Mouse (Mus musculus): ENCODE results near the gene Zbtb25. TPM values are rescaled to one million over a fixed set of nuclear protein-coding genes. Genes with fewer than 3 reads are reported as not detected.

The Zbtb25 gene
- total RNA-seq, 2 experiments from 2014 or later, result 4.6 to 19.2 TPM

DNA sequence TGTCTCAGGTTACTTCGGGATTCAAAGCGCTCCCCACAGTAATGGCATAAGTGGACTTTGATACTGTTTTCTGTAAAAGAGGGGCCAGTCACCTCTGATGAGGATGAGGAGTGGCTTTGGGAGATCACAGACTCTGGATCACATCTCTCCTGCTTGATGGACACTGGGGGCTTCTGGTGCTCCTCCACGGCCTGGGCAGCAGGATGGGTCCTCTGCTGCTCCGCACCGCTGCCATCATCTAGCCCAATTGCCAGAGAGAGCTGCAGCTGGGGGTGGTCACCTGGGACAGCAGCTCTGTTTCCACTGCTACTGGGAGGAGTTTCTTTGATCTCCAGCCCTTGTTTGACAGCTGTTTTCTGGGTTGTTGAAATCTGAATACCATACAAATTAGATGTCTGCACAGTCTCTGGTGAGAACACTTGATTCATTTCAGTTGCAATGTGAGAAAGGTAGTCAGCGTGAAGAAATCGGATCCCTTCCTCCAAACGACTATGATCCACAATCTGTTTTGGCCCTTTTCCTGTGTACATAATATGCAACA, 19.7 kb downstream of the Zbtb25 start:
- no peak for ATAC-seq (replicated peaks; ENCODE audit: low FRiP score, poor library complexity, severe bottlenecking)

DNA sequence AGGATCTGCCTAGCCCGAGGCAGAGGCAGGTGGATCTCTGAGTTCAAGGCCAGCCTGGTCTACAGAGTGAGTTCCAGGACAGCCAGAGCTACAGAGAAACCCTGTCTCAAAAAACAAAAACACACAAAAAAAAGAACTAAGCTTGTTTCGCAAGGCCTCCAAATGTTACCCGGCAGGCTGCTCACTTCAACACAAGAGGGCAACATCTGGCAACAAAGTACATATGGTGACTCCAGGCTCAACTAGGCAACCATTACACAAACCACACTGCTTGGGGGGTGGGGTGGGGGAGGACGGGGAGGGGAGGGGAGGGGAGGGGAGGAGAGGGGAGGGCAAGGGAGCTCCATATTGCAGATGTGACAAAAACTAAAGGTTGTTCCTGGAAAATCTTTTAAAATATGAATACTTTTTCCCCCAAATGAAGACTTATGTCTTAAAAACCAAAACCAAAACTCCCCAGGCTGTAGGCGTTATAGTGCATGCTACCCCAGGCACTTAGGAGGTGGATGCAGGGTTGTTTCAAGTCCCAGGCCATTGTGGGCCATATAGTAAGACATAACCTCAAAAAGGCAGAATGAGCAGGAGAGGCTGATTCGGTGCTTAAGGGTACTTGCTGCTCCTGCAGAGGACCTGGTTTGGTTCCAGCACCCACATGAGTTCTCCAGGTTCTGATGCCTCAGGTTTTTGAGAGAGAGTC, 23.5 kb downstream of the Zbtb25 start:
- no peak for ATAC-seq (replicated peaks; ENCODE audit: low FRiP score, poor library complexity, severe bottlenecking)

DNA sequence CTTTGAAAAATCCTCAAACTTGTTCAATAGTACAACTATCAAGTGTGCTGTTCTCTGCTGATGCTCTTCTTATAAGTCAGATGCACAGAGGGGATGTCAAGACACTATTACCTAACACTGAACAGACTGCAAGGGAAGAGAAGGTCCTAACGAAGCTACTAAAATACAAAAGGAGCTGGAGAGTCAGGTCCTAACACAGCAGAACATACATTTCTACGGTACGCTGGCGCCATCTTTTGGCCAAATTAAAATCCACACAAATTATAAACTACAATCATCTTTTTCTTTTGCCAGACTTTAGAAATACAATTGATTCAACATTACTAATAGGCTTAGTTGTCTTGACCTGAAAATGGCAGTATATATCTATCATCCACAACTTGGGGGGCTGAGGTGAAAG, 28.3 kb downstream of the Zbtb25 start:
- ATAC-seq (replicated peaks; ENCODE audit: low FRiP score, poor library complexity, severe bottlenecking), result 0 out of 2 replicates have a peak, but pooled peaks have one; percentile 45

DNA sequence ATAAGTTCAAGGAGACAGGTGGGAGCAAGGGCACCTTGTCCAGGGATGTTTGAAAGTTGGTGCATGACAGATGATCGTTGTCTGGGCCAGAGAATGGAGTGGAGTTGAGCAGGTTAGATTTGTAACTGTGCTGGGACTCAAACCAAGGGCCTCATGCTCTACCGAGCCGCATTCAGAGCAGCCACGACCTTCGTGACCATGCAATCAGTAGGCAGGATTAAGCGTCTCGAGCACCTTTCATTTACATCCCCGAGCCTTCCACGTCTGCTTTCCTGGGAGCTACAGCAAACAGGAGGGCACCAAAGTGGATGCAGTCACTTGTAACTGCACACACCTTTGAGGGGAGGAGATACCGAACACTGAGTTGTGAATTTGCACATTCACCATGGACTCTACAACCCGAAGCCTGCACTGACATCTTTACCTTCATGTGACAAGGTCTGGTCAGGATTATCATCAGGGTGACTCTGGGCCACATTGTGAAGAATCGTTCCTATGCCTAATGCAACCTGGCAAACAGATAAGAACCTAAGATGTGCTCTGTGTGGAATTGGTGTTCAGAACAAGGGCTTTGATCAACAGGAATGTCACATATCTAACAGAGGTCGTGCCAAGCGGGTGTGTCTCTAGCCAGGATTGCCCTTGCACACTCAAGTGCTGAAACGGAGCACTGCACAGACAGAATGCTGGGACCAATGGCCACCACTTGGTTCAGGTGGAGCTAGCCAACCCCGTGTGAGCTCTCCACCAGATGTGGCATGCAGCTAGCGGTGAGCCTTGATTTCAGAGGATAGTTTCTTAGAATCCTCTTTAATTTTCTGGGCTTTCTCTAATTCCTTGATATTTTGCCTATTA, 33.1 kb downstream of the Zbtb25 start:
- no peak; the same call in 1 of the 2 replicates for ATAC-seq (replicated peaks; ENCODE audit: low FRiP score, poor library complexity, severe bottlenecking)

DNA sequence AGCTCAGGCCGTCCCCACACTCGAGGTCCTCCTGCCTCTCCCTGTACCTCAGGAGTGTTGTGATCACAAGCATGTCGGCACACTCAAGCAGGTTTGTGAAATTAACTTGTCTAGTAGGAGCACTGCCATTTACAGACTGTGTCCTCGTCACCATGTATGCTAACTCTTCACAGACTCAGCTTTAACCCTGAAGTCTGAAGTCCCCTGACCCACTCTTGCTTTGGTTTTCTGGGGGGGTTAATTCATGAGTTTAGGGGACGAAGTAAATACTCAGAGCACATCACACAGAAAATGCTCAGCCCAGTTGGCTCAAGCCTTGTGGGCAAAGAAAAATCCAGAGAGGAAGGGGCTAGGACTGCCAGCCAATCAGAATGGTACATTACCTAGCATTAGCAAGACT, 33.8 kb downstream of the Zbtb25 start:
- ATAC-seq (replicated peaks; ENCODE audit: low FRiP score, poor library complexity, severe bottlenecking), result no peak

DNA sequence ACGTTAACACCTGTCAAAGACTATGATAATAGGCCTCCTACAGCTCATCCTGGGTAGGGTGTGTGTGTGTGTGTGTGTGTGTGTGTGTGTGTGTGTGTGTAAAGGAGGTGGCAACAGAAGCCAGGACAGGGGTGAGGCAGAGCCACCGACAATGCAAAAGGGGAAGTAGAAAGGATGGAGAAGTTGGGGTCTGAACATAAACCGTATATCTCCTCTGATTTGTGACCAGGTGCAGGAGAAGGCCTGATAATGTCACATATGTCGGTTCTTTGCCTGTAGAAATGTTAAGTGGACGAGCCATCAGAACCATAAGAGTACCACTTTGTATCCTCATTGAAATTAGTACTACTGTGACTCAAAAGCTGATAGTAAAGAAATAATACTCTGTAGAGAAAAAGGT, 35.7 kb downstream of the Zbtb25 start:
- no peak for ATAC-seq (replicated peaks; ENCODE audit: low FRiP score, poor library complexity, severe bottlenecking)

DNA sequence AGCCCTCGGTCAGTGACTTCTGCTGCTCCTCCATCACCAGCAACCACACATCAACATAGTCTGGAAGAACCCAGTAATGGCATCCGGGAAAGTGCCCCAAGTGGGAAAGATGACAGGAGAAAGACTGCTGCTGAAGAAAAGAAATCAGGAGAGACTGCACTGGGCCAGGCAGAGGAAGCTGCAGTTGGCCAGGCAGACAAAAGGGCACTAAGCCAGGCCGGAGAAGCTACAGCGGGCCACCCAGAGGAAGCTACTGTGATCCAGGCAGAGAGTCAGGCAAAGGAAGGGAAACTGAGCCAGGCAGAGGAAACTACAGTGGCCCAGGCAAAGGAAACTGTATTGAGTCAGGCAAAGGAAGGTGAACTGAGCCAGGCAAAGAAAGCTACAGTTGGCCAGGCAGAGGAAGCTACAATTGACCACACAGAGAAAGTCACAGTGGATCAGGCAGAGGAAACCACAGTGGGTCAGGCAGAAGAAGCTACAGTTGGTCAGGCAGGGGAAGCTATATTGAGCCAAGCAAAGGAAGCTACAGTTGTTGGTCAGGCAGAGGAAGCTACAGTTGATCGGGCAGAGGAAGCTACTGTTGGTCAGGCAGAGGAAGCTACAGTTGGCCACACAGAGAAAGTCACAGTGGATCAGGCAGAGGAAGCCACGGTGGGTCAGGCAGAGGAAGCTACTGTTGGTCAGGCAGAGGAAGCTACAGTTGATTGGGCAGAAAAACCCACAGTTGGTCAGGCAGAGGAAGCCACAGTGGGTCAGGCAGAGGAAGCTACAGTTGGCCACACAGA, 40.6 kb downstream of the Zbtb25 start:
- ATAC-seq (replicated peaks; ENCODE audit: low FRiP score, poor library complexity, severe bottlenecking), result no peak

DNA sequence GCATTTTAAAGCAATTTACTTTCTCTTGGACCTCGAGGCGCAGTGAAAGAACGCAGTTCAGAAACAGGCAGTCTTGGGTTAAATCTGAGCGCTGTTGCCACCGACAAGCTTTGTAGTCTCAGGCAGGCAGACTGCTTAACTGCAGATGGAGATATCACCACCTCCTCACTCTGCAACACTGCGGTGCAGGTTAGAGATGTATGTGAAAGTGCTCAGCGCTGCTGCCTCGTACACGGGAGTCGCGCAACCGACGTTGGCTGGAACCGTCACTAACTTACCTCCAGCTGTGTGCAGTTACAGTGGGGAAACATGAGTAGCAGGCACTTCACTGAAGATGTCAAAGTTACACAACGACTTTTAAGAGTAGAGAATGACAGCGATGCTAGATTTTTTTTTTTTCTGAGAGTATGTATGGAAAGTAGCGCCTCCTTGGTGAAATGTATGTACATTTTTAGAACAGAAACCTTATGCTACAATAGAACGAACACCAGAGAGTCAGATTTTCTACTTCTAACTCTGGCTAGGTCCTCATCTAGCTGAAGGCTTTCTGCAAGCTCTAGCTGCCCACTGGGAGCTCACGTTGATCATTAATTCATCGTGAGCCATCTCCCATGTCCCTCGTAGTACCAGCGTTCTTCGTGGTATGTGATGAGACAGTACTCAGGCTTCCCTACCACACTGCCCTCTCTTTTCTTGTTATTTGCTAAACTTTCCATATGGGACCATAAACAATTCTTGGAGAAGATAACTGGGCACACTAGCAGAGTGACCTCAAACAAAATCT, 42.8 kb downstream of the Zbtb25 start:
- ATAC-seq (replicated peaks; ENCODE audit: low FRiP score, poor library complexity, severe bottlenecking), result no peak

DNA sequence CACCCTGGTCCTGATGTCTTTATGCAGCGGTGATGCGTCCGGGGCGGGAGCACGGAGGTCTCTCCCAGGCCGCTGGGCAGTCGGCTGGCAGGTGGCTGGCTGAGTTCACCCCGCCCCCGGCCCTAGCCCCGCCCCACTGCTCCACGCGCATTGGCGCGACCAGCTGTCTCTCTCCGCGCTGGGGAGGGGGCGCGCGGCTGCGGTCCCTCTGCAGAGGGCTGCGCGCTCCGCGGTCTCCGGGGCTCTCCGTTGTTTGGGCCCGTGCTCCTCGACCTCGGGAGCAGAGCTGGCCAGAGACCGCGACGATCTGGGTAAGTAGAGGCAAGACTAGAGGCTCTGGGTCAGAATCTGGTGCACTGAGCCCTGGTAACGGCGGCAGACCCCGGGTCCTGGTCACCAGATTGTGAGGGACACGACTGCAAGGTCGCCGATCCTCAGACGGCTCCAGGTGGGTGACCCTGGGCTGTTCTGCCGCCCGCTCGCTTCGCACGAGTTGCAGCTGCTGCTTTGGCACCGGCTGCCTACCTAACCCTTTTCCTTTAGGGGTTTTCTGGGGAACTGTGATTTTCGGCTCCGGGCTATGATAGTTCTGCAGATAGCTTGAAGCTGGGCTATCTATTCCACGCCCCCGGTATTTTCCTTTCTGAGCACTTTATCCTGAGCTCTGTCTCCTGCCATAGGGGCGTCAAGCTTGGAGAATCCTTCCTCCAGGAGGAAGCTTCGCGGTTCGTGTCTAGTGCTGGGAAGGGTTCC, 44.5 kb downstream of the Zbtb25 start, which contains the start of gene Akap5:
Gene Akap5 (plus strand): TSS at position 213 of the 753 bp plus-strand sequence.
- no peak; the same call in 1 of the 2 replicates for ATAC-seq (replicated peaks; ENCODE audit: low FRiP score, poor library complexity, severe bottlenecking)

DNA sequence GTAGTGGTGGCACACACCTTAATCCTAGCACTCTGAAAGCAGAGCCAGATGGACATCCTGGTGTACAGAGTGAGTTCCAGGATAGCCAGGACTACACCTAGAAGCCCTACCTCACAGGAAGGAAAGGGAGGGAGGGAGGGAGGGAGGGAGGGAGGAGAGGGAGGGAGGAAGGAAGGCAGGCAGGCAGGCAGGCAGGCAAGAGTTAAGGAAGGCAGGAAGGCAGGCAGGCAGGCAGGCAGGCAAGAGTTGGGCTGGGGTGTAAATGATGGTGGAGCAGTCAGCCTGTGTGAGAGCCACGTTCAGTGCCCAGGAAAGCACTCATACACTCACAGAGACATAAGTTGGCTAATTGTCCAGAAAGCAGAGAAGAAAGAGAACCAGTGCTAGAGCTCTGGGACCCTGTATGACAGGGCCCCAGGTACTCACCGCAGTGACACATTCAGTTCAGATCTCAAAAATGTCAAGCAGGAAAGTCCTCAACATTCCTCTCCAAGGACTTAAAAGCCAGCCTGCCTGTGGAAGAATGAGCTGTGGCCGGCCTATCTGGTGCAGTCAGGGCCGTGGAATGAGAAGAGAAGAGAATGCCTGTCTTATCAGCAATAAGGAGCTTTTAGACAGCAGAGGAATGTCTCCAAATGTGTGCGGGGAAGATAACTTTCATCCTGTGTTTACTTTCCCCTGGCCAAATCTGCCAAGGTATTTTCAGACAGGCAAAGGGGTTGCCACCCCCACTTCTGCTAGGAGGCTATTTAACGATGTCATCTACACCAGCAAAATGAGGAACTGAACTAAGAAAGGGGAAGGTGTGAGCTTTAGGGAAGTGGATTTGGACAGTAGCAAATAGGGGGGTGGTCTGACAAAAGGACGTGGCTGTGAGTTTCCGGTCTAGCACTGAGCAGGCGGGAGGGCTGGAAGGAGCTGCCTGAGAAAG, 50.9 kb downstream of the Zbtb25 start:
- peak; percentile 85 for ATAC-seq (replicated peaks; ENCODE audit: low FRiP score, poor library complexity, severe bottlenecking)

DNA sequence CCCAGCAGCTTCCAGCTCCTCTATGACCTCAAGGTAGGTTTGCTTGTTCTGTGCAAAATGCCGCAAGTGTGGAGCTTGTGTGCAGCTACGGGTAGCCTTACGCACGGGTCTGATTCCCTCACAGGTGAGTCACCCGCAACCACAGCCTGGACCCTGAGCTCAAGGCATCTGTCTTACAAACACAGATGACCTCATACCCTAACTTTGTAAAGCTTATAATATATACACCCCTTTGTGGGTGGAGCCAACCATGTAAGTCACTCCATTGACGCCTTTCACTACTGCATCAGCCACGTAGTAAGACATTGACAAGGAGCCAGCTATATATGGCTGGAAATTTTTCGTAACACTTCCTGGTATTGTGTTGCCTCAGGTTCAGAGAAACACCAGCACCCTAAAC, 57.5 kb downstream of the Zbtb25 start:
- ATAC-seq (replicated peaks; ENCODE audit: low FRiP score, poor library complexity, severe bottlenecking), result no peak

DNA sequence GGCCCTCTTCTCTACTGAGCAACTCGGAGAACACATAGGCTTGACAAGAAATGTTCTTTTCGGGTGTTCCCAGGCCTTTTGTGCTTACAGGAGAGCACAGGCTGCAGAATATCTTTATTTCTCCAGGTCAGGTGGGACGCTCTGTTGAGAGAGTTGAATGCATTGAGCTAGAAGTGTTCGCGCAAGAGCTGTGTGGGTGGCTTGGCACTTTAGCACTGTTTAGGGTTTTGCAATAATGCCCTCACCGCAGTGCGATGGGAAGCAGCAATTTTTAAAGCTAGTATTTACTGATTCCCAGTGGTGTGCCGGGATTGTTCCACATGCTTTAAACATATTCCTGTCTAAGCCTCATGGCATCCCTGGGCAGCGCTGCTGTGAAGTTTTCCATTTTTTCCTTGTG, 58.2 kb downstream of the Zbtb25 start:
- ATAC-seq (replicated peaks; ENCODE audit: low FRiP score, poor library complexity, severe bottlenecking), result no peak

DNA sequence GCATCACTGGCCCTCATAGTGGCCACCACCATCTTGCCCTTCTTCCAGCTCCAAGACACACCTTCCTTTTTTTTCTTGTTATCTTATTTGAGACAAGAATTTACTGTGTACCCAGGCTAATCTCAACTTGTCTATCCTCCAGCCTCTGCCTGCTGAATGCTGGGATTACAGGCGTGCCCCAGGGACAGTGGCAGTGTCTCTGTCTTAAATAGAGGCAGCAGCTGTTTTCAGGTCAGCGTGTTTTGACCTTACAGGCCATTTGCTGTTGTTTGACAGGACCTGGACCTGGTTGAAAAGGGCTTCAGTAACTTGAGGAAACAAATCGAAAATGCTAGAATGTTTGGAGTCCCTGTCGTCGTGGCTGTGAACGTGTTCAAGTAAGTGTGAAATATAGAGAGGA, 58.8 kb downstream of the Zbtb25 start:
- no peak for ATAC-seq (replicated peaks; ENCODE audit: low FRiP score, poor library complexity, severe bottlenecking)

DNA sequence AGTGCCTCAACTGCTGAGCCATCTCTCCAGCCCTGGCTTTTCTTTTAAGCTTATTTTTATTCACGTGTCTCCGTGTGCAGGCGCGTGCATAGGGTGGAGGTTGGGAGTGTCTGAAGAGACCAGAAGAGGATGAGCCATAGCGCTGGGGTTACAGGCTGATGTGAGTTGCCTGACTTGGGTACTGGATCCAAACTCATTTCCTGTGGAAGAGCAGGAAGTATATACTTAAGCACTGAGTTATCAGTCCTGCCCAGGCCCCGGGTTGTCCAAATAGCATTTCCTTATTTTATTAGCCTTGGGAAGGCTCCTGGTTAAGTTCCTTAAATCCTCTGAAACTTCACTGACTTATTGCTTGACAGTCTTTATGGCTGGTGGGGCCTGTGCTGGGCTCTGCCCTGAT, 59.4 kb downstream of the Zbtb25 start:
- no peak for ATAC-seq (replicated peaks; ENCODE audit: low FRiP score, poor library complexity, severe bottlenecking)

DNA sequence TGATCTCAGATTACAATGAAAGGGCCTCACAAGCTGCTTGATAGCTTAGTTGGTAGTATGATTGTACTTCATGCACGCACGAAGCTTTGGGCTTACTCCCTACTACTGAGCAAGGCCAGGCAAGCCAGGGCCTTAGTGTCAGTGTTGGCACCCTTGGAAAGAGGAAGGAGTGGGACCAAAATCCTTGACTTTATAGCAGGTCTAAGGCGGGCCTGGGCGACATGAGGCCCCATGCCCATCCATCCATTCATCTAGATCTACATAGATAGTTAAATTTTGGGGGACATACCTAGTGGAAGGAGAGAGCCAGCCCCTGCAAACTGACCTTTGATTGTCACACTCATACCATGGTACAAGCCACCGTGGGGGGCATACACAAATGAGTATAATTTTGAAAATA, 61.0 kb downstream of the Zbtb25 start:
- ATAC-seq (replicated peaks; ENCODE audit: low FRiP score, poor library complexity, severe bottlenecking), result no peak

DNA sequence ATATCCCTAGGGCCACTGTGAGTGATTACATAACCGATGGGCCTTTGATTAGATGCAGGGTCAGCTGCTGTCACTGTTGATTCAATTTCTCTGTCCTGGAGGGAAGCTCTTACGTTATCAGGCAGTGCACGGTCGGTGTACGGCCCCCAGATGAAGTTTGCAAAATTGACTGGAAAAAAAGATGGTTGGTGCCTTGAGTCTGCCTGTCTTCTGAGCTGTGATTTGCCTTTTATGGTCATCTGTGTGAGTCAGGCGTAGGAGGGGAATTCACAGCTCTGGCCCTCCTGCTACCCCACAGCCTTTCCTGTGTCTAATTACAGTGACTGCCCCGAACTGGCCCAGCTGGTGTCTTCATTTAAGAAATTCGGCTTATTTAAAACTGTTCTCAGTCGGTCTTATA, 61.4 kb downstream of the Zbtb25 start:
- no peak for ATAC-seq (replicated peaks; ENCODE audit: low FRiP score, poor library complexity, severe bottlenecking)

DNA sequence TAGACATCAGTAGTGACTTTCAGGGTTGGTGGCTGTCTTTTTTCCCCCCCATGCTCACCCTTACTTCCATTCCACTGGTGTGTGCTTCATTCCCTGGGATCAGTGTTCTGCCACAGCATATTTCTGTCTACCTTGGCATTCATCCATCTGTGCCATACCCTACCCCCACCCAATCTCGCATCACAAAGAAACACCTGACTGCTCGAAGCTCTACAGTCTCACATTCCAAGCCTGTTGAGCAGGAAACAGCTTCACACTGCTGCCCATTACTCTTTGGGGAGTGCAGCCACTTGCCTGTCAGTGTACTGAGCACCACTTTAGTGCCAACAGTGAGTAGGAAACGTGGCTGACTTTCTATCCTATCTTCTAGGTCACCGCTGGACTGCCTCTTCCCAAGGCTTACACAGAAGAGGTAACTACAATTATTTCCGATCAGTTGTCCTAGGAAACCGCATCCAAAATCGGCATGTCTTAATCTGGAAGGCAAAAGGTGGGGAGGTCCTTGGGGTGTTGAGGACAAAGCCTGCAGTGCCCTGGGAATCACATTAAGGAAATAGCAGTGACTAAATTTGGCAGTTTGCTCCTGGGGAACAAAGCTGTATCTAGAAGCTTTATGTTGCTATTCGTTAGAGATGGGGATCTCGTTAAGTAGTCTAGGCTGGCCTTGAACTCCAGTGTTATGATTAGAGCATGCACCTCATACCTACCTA, 62.4 kb downstream of the Zbtb25 start:
- ATAC-seq (replicated peaks; ENCODE audit: low FRiP score, poor library complexity, severe bottlenecking), result no peak

All from erythroblast, adult 5-6 weeks (primary cell).